Mouse (Mus musculus) kidney, adult 2 months (tissue): ENCODE results near the gene Bex4.
A peak's percentile ranks its signal among the peaks of the same experiment; 100 is the strongest.

Experiments
- CTCF ChIP-seq: fragments of 200-500 bp; conservative IDR thresholded peaks from 2 replicates; pipeline ENCODE4 v1.5.1; 2011; ENCODE audit warnings: low read depth, mild to moderate bottlenecking, control low read depth, low read length, moderate library complexity, mixed read lengths; ENCODE audit not compliant: insufficient read depth, insufficient read length
- POLR2A ChIP-seq: fragments of 200-500 bp; IDR thresholded peaks from one replicate; pipeline ENCODE4 v1.6.1; 2011; ENCODE audit warnings: low read depth, low read length, control low read depth

DNA sequence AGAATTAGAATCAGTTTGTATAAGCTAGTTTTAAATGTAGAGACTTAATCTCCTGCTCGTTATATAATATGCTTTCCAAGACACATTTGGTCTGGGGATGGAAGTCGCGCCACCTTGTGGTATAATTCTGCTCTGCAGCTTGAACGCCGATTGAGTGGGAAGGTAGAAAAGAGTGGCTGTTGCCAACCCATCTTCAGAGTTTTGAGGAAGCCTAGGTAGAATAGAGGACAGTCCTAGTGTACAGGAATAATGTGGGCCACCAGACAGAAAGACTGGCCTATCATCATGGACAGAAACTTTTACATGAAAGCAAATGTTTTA lies 11.1 kb upstream of the Bex4 start:
- peak; percentile 55 for TF ChIP-seq CTCF
- TF ChIP-seq POLR2A = no peak
